Mouse (Mus musculus) cortical plate, adult 2 months (tissue): ENCODE data around the gene Fermt1.

Experiments
- CTCF ChIP-seq: fragments of 200-500 bp; IDR thresholded peaks from 2 replicates; pipeline ENCODE4 v1.5.1; 2011; ENCODE audit warnings: mild to moderate bottlenecking, control low read depth, low read length; ENCODE audit not compliant: insufficient read depth; ENCODE audit errors: extremely low read depth
- POLR2A ChIP-seq: fragments of 200-500 bp; IDR thresholded peaks from 2 replicates; pipeline ENCODE4 v1.6.1; 2011; ENCODE audit warnings: mild to moderate bottlenecking, low read length, control low read depth; ENCODE audit not compliant: insufficient read depth; ENCODE audit errors: extremely low read depth

GRCm38 (mm10) chr2:132871663-132872062 lies 74.0 kb downstream of the Fermt1 start:
- TF ChIP-seq CTCF (no peak), POLR2A (no peak)
